24 mouse cellular contexts compared by ENCODE assay signal in the genomic region with DNA sequence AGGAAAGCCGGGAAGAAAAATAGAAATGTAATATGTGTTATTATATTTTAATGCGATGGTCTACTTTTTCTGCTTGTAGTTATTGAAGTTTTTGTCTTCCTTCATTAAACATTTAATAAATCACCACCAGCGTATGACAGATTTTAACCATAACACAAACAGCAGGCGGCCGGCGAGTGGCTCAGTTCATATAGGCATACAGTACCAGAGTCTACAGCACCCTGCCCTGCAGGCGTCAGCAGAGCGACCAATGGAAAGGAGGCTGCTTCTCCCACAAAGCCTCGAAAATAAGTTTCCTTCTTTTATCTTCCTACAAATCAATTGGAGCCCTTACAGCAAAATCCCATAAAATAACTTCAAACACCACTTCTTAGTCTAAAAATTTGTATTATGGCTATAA.
DNase-seq lines count a peak whose midpoint lies in the region; ATAC-seq lines count a peak whose summit lies in the region.
"Had no signal": no experiment of that assay in that cellular context is flagged by ENCODE, and none has a peak within 500 bp of the region (broad histone marks: within the 10 kb centered on the region; RNA-seq: fewer than 3 reads in every experiment).

No protein-coding gene starts in this region.

- no peak overlapping the region for H3K27ac ChIP-seq in heart, embryonic 12.5 days (ENCODE audit: poor library complexity, severe bottlenecking)
- H3K27ac ChIP-seq in midbrain, embryonic 11.5 days (ENCODE audit: low read depth, low read length), result no peak overlapping the region
- no peak overlapping the region for H3K27ac ChIP-seq in midbrain, embryonic 13.5 days
- H3K27ac ChIP-seq: embryonic facial prominence, embryonic 10.5 days; embryonic facial prominence, embryonic 12.5 days; forebrain, embryonic 13.5 days; forebrain, embryonic 15.5 days had no signal

- H3K36me3 ChIP-seq in heart, embryonic 12.5 days, result no peaks in the 10 kb centered on the region
- H3K36me3 ChIP-seq in midbrain, embryonic 11.5 days (ENCODE audit: control insufficient read depth, insufficient read depth, low read length), result no peaks in the 10 kb centered on the region
- no peaks in the 10 kb centered on the region for H3K36me3 ChIP-seq in midbrain, embryonic 13.5 days
- H3K36me3 ChIP-seq: embryonic facial prominence, embryonic 10.5 days; embryonic facial prominence, embryonic 12.5 days; forebrain, embryonic 15.5 days; G1E had no signal

- no peak overlapping the region for H3K9ac ChIP-seq in heart, embryonic 12.5 days
- no peak overlapping the region for H3K9ac ChIP-seq in midbrain, embryonic 11.5 days (ENCODE audit: low read length)
- H3K9ac ChIP-seq in midbrain, embryonic 13.5 days (replicated peaks), result no peak overlapping the region
- H3K9ac ChIP-seq: embryonic facial prominence, embryonic 12.5 days; forebrain, embryonic 13.5 days; forebrain, embryonic 15.5 days had no signal

- H3K4me2 ChIP-seq in heart, embryonic 12.5 days, result no peak overlapping the region
- no peak overlapping the region for H3K4me2 ChIP-seq in midbrain, embryonic 11.5 days
- H3K4me2 ChIP-seq in midbrain, embryonic 13.5 days (replicated peaks), result no peak overlapping the region
- H3K4me2 ChIP-seq: embryonic facial prominence, embryonic 12.5 days; forebrain, embryonic 13.5 days; forebrain, embryonic 15.5 days had no signal

- WGBS in heart, embryonic 12.5 days, result 80% methylated on average over 9 of the region's 9 CpGs
- WGBS in midbrain, embryonic 11.5 days, result 88% methylated on average over 9 of the region's 9 CpGs
- WGBS in midbrain, embryonic 13.5 days, result 79% methylated on average over 9 of the region's 9 CpGs

- no peaks in the 10 kb centered on the region for H3K27me3 ChIP-seq in heart, embryonic 12.5 days (replicated peaks)
- no peaks in the 10 kb centered on the region for H3K27me3 ChIP-seq in midbrain, embryonic 11.5 days (ENCODE audit: control insufficient read depth, insufficient read depth, low read length)
- 0 out of 2 replicates have a peak, but pooled peaks cover 6% of the 10 kb centered on the region for H3K27me3 ChIP-seq in midbrain, embryonic 13.5 days
- H3K27me3 ChIP-seq: CH12.LX; embryonic facial prominence, embryonic 12.5 days; forebrain, embryonic 15.5 days had no signal

- DNase-seq in heart, adult 11 months, result peak; percentile 25
- peak; percentile 22 to 26 for DNase-seq in kidney, postnatal 4 days
- no peak for DNase-seq in kidney, adult 9 months
- peak; percentile 54 for DNase-seq in midbrain, embryonic 11.5 days (ENCODE audit: low spot score, missing footprints)
- DNase-seq: adrenal gland, adult 8-10 months; adrenal gland, postnatal 14 days; adrenal gland, postnatal 36 days; B cell, adult 2 months; cerebellum, adult 11-12 months; cerebellum, adult 2 months; cerebellum, adult 9-10 months; cerebellum, postnatal 10 days; cerebellum, postnatal 25 days had no signal

- H3K4me3 ChIP-seq in heart, embryonic 12.5 days, result no peak overlapping the region
- no peak overlapping the region for H3K4me3 ChIP-seq in midbrain, embryonic 11.5 days (ENCODE audit: low read depth, low read length)
- H3K4me3 ChIP-seq in midbrain, embryonic 13.5 days (replicated peaks), result no peak overlapping the region
- H3K4me3 ChIP-seq: embryonic facial prominence, embryonic 10.5 days; embryonic facial prominence, embryonic 12.5 days; forebrain, embryonic 13.5 days; forebrain, embryonic 15.5 days had no signal

- peaks cover 7% of the 10 kb centered on the region for H3K4me1 ChIP-seq in heart, embryonic 12.5 days (replicated peaks)
- peaks cover 4% of the 10 kb centered on the region for H3K4me1 ChIP-seq in midbrain, embryonic 11.5 days (ENCODE audit: control insufficient read depth, insufficient read depth, low read length)
- H3K4me1 ChIP-seq in midbrain, embryonic 13.5 days (replicated peaks), result peaks cover 10% of the 10 kb centered on the region

- no peak for ATAC-seq in heart, embryonic 12.5 days (ENCODE audit: insufficient number of reproducible peaks, low FRiP score)
- no peak for ATAC-seq in midbrain, embryonic 11.5 days (ENCODE audit: low FRiP score)
- ATAC-seq in midbrain, embryonic 13.5 days, result no peak
- ATAC-seq: activated CD4-positive, CD25-positive, alpha-beta regulatory T cell, adult 4 months; CD4-positive, CD25-positive, alpha-beta regulatory T cell, adult 4 months; forebrain, embryonic 13.5 days; forebrain, embryonic 15.5 days; Patski had no signal

- H3K9me3 ChIP-seq in heart, embryonic 12.5 days (replicated peaks), result peaks cover 3% of the 10 kb centered on the region; the same call in 1 of the 2 replicates
- no peaks in the 10 kb centered on the region; the same call in 1 of the 2 replicates for H3K9me3 ChIP-seq in midbrain, embryonic 11.5 days (ENCODE audit: control insufficient read depth, low read length)
- H3K9me3 ChIP-seq in midbrain, embryonic 13.5 days, result no peaks in the 10 kb centered on the region
- H3K9me3 ChIP-seq: forebrain, embryonic 13.5 days; forebrain, embryonic 15.5 days had no signal
